Mouse (Mus musculus): ENCODE measurements around the gene Gak. TPM values are rescaled to one million over a fixed set of nuclear protein-coding genes. Genes with fewer than 3 reads are reported as not detected.

The Gak gene
- polyA plus RNA-seq, 1 experiment, result 84.9 TPM

GRCm38 (mm10) chr5:108543516-108544291 is 85.9 kb downstream of the Gak start:
- no peak for TF ChIP-seq POLR2A (IDR thresholded peaks at IDR 0.05; ENCODE audit: extremely low read depth, insufficient read depth, low read length)
- TF ChIP-seq CTCF (IDR thresholded peaks at IDR 0.05; ENCODE audit: extremely low read depth, insufficient read depth, low read length), result no peak
- no peak overlapping the region for H3K4me3 ChIP-seq (ENCODE audit: insufficient read depth, low read length)
- H3K27ac ChIP-seq (ENCODE audit: insufficient read depth, low read length), result no peak overlapping the region
- H3K4me1 ChIP-seq (ENCODE audit: control insufficient read depth, insufficient read depth, low read length), result peaks cover 8% of the 10 kb centered on the region

- Histone ChIP-seq H3K4me1 (ENCODE audit: control insufficient read depth, insufficient read depth, low read length) (peaks cover 1% of the 10 kb centered on the region; the same call in 1 of the 2 replicates), H3K4me3 (ENCODE audit: insufficient read depth, low read length) (no peak overlapping the region), H3K27ac (ENCODE audit: insufficient read depth, low read length) (no peak overlapping the region)
- TF ChIP-seq CTCF (IDR thresholded peaks at IDR 0.05; ENCODE audit: extremely low read depth, insufficient read depth, low read length) (no peak), POLR2A (IDR thresholded peaks at IDR 0.05; ENCODE audit: extremely low read depth, insufficient read depth, low read length) (no peak)
These were observed 95.4 kb downstream of the Gak start for GRCm38 (mm10) chr5:108534188-108534587.

GRCm38 (mm10) chr5:108522597-108522996 is 107.0 kb downstream of the Gak start:
- peaks cover 2% of the 10 kb centered on the region; the same call in 1 of the 2 replicates for H3K4me1 ChIP-seq (ENCODE audit: control insufficient read depth, insufficient read depth, low read length)
- TF ChIP-seq POLR2A (IDR thresholded peaks at IDR 0.05; ENCODE audit: extremely low read depth, insufficient read depth, low read length) (no peak), CTCF (IDR thresholded peaks at IDR 0.05; ENCODE audit: extremely low read depth, insufficient read depth, low read length) (no peak)
- H3K4me3 ChIP-seq (ENCODE audit: insufficient read depth, low read length), result no peak overlapping the region
- H3K27ac ChIP-seq (ENCODE audit: insufficient read depth, low read length), result no peak overlapping the region

- H3K4me1 ChIP-seq (ENCODE audit: control insufficient read depth, insufficient read depth, low read length), result peaks cover 2% of the 10 kb centered on the region; the same call in 1 of the 2 replicates
- no peak overlapping the region for H3K27ac ChIP-seq (ENCODE audit: insufficient read depth, low read length)
- H3K4me3 ChIP-seq (ENCODE audit: insufficient read depth, low read length), result no peak overlapping the region
- TF ChIP-seq POLR2A (IDR thresholded peaks at IDR 0.05; ENCODE audit: extremely low read depth, insufficient read depth, low read length), result no peak
- no peak for TF ChIP-seq CTCF (IDR thresholded peaks at IDR 0.05; ENCODE audit: extremely low read depth, insufficient read depth, low read length)
These were observed 107.7 kb downstream of the Gak start for GRCm38 (mm10) chr5:108521896-108522295.

GRCm38 (mm10) chr5:108521016-108521415 is 108.5 kb downstream of the Gak start:
- Histone ChIP-seq H3K4me3 (ENCODE audit: insufficient read depth, low read length) (no peak overlapping the region), H3K27ac (ENCODE audit: insufficient read depth, low read length) (no peak overlapping the region), H3K4me1 (ENCODE audit: control insufficient read depth, insufficient read depth, low read length) (peaks cover 2% of the 10 kb centered on the region; the same call in 1 of the 2 replicates)
- TF ChIP-seq POLR2A (IDR thresholded peaks at IDR 0.05; ENCODE audit: extremely low read depth, insufficient read depth, low read length), result no peak
- no peak for TF ChIP-seq CTCF (IDR thresholded peaks at IDR 0.05; ENCODE audit: extremely low read depth, insufficient read depth, low read length)

- TF ChIP-seq POLR2A (IDR thresholded peaks at IDR 0.05; ENCODE audit: extremely low read depth, insufficient read depth, low read length) (no peak), CTCF (IDR thresholded peaks at IDR 0.05; ENCODE audit: extremely low read depth, insufficient read depth, low read length) (no peak)
- H3K4me3 ChIP-seq (ENCODE audit: insufficient read depth, low read length), result no peak overlapping the region
- H3K27ac ChIP-seq (ENCODE audit: insufficient read depth, low read length), result no peak overlapping the region
- H3K4me1 ChIP-seq (ENCODE audit: control insufficient read depth, insufficient read depth, low read length), result peaks cover 2% of the 10 kb centered on the region; the same call in 1 of the 2 replicates
These were observed 109.4 kb downstream of the Gak start for GRCm38 (mm10) chr5:108520153-108520552.

Other genes starting within 250 kb of the Gak start
- gene Pde6b, start 241.4 kb downstream of the Gak start, polyA plus RNA-seq (2012; rRNA removed), result 0.25 and 0.26 TPM in 2 replicates
- gene Atp5k, start 195.3 kb downstream of the Gak start, polyA plus RNA-seq (2012; rRNA removed), result 323 and 367 TPM in 2 replicates
- 1.1 TPM in 2 replicates for gene Mfsd7a, start 180.9 kb downstream of the Gak start, polyA plus RNA-seq (2012; rRNA removed)
- 17.1 and 18.0 TPM in 2 replicates for gene Pcgf3, start 168.5 kb downstream of the Gak start, polyA plus RNA-seq (2012; rRNA removed)
- gene Cplx1, start 79.7 kb downstream of the Gak start, polyA plus RNA-seq (2012; rRNA removed), result 339 and 354 TPM in 2 replicates
- 62.8 and 67.4 TPM in 2 replicates for gene Tmem175, start within 50 bp of the Gak start, polyA plus RNA-seq (2012; rRNA removed)
- gene Idua, start 30.6 kb upstream of the Gak start, polyA plus RNA-seq (2012; rRNA removed), result 24.0 and 29.1 TPM in 2 replicates
- 54.6 and 58.7 TPM in 2 replicates for gene Dgkq, start 39.9 kb upstream of the Gak start, polyA plus RNA-seq (2012; rRNA removed)
- gene Slc26a1, start 45.8 kb upstream of the Gak start, polyA plus RNA-seq (2012; rRNA removed), result 1.2 and 1.4 TPM in 2 replicates
- gene Fgfrl1, start 62.6 kb upstream of the Gak start, polyA plus RNA-seq (2012; rRNA removed), result 35.3 and 35.7 TPM in 2 replicates
- gene Rnf212, start 145.2 kb upstream of the Gak start, polyA plus RNA-seq (2012; rRNA removed), result not detected in 2 replicates
- not detected in 2 replicates for gene Tmed11, start 165.6 kb upstream of the Gak start, polyA plus RNA-seq (2012; rRNA removed)
- not detected in 2 replicates for gene Vmn2r8, start 179.1 kb upstream of the Gak start, polyA plus RNA-seq (2012; rRNA removed)
- not detected in 2 replicates for gene Vmn2r9, start 222.8 kb upstream of the Gak start, polyA plus RNA-seq (2012; rRNA removed)